Mouse (Mus musculus): ENCODE measurements around the gene Krt77. TPM values are rescaled to one million over a fixed set of nuclear protein-coding genes. Genes with fewer than 3 reads are reported as not detected.

Gene Krt77
- polyA plus RNA-seq, 1 experiment = not detected

GRCm38 (mm10) chr15:101845971-101846403 lies 23.5 kb downstream of the Krt77 start:
- WGBS = 2% methylated on average over 37 of the region's 37 CpGs
- Histone ChIP-seq H3K4me1 (ENCODE audit: control insufficient read depth, insufficient read depth, low read length) (no peaks in the 10 kb centered on the region), H3K4me3 (replicated peaks; ENCODE audit: extremely low read depth, low read depth, low read length) (no peak overlapping the region)
- DNase-seq = peak; percentile 23
- TF ChIP-seq CTCF (IDR thresholded peaks at IDR 0.05; ENCODE audit: insufficient read depth, low read length) (no peak), POLR2A (IDR thresholded peaks at IDR 0.05; ENCODE audit: borderline replicate concordance, extremely low read depth, low read depth, low read length) (no peak)

GRCm38 (mm10) chr15:101843192-101843591 lies 26.3 kb downstream of the Krt77 start:
- 52% methylated on average over 9 of the region's 9 CpGs for WGBS
- no peak overlapping the region for H3K4me3 ChIP-seq (replicated peaks; ENCODE audit: extremely low read depth, low read depth, low read length)
- no peak for DNase-seq
- TF ChIP-seq POLR2A (IDR thresholded peaks at IDR 0.05; ENCODE audit: borderline replicate concordance, extremely low read depth, low read depth, low read length) = no peak
- no peak for TF ChIP-seq CTCF (IDR thresholded peaks at IDR 0.05; ENCODE audit: insufficient read depth, low read length)
- H3K4me1 ChIP-seq (ENCODE audit: control insufficient read depth, insufficient read depth, low read length) = no peaks in the 10 kb centered on the region

GRCm38 (mm10) chr15:101834784-101835328 lies 34.6 kb downstream of the Krt77 start:
- no peak for TF ChIP-seq CTCF (IDR thresholded peaks at IDR 0.05; ENCODE audit: insufficient read depth, low read length)
- no peak for TF ChIP-seq POLR2A (IDR thresholded peaks at IDR 0.05; ENCODE audit: borderline replicate concordance, extremely low read depth, low read depth, low read length)
- H3K4me1 ChIP-seq (ENCODE audit: control insufficient read depth, insufficient read depth, low read length) = no peaks in the 10 kb centered on the region
- no peak for DNase-seq
- WGBS = 63% methylated on average over 5 of the region's 5 CpGs
- H3K4me3 ChIP-seq (replicated peaks; ENCODE audit: extremely low read depth, low read depth, low read length) = no peak overlapping the region

- no peak for DNase-seq
- no peaks in the 10 kb centered on the region for H3K4me1 ChIP-seq (ENCODE audit: control insufficient read depth, insufficient read depth, low read length)
- H3K4me3 ChIP-seq (replicated peaks; ENCODE audit: extremely low read depth, low read depth, low read length) = no peak overlapping the region
- WGBS = 37% methylated on average over 6 of the region's 6 CpGs
- TF ChIP-seq POLR2A (IDR thresholded peaks at IDR 0.05; ENCODE audit: borderline replicate concordance, extremely low read depth, low read depth, low read length) = no peak
- no peak for TF ChIP-seq CTCF (IDR thresholded peaks at IDR 0.05; ENCODE audit: insufficient read depth, low read length)
Measured at GRCm38 (mm10) chr15:101833131-101833530, 36.4 kb downstream of the Krt77 start.

GRCm38 (mm10) chr15:101829441-101829840 lies 40.1 kb downstream of the Krt77 start:
- WGBS = 70% methylated on average over 5 of the region's 5 CpGs
- no peak for TF ChIP-seq POLR2A (IDR thresholded peaks at IDR 0.05; ENCODE audit: borderline replicate concordance, extremely low read depth, low read depth, low read length)
- no peak overlapping the region for H3K4me3 ChIP-seq (replicated peaks; ENCODE audit: extremely low read depth, low read depth, low read length)
- H3K4me1 ChIP-seq (ENCODE audit: control insufficient read depth, insufficient read depth, low read length) = no peaks in the 10 kb centered on the region
- no peak for DNase-seq

GRCm38 (mm10) chr15:101821786-101822185 lies 47.7 kb downstream of the Krt77 start:
- TF ChIP-seq POLR2A (IDR thresholded peaks at IDR 0.05; ENCODE audit: borderline replicate concordance, extremely low read depth, low read depth, low read length) = no peak
- TF ChIP-seq CTCF (IDR thresholded peaks at IDR 0.05; ENCODE audit: insufficient read depth, low read length) = no peak
- DNase-seq = no peak
- H3K4me3 ChIP-seq (replicated peaks; ENCODE audit: extremely low read depth, low read depth, low read length) = no peak overlapping the region
- no peaks in the 10 kb centered on the region for H3K4me1 ChIP-seq (ENCODE audit: control insufficient read depth, insufficient read depth, low read length)
- 19% methylated on average over 3 of the region's 3 CpGs for WGBS

- no peaks in the 10 kb centered on the region for H3K4me1 ChIP-seq (ENCODE audit: control insufficient read depth, insufficient read depth, low read length)
- DNase-seq = no peak
- TF ChIP-seq CTCF (IDR thresholded peaks at IDR 0.05; ENCODE audit: insufficient read depth, low read length) = no peak
- no peak for TF ChIP-seq POLR2A (IDR thresholded peaks at IDR 0.05; ENCODE audit: borderline replicate concordance, extremely low read depth, low read depth, low read length)
- H3K4me3 ChIP-seq (replicated peaks; ENCODE audit: extremely low read depth, low read depth, low read length) = no peak within 1 kb of the TSS
- 67% methylated on average over 16 of the region's 16 CpGs for WGBS
Measured at GRCm38 (mm10) chr15:101817875-101818274, 51.6 kb downstream of the Krt77 start, which contains the start of gene Krt2. Gene Krt2 (minus strand): TSS chr15:101818169.

Other genes with a start within 250 kb of the Krt77 start
- gene Gm5414, start 241.5 kb downstream of the Krt77 start, polyA plus RNA-seq (2012; rRNA removed) = not detected in 2 replicates
- gene Gm5478, start 222.3 kb downstream of the Krt77 start, polyA plus RNA-seq (2012; rRNA removed) = not detected in 2 replicates
- gene Krt6b, start 189.4 kb downstream of the Krt77 start, polyA plus RNA-seq (2012; rRNA removed) = 1.5 TPM in 1 of 2 replicates, not detected in the other
- 7.3 TPM in 1 of 2 replicates, not detected in the other for gene Krt6a, start 175.4 kb downstream of the Krt77 start, polyA plus RNA-seq (2012; rRNA removed)
- gene Krt5, start 156.8 kb downstream of the Krt77 start, polyA plus RNA-seq (2012; rRNA removed) = 0.79 and 103 TPM in 2 replicates
- gene Krt71, start 126.6 kb downstream of the Krt77 start, polyA plus RNA-seq (2012; rRNA removed) = not detected in 2 replicates
- not detected in 2 replicates for gene Krt72, start 83.2 kb downstream of the Krt77 start, polyA plus RNA-seq (2012; rRNA removed)
- not detected in 2 replicates for gene Krt73, start 67.4 kb downstream of the Krt77 start, polyA plus RNA-seq (2012; rRNA removed)
- not detected in 2 replicates for gene Krt2, start 51.5 kb downstream of the Krt77 start, polyA plus RNA-seq (2012; rRNA removed)
- 0.26 and 0.57 TPM in 2 replicates for gene Krt1, start 18.9 kb downstream of the Krt77 start, polyA plus RNA-seq (2012; rRNA removed)
- 0.46 TPM in 1 of 2 replicates, not detected in the other for gene Krt76, start 23.2 kb upstream of the Krt77 start, polyA plus RNA-seq (2012; rRNA removed)
- gene Krt4, start 55.0 kb upstream of the Krt77 start, polyA plus RNA-seq (2012; rRNA removed) = 0.25 and 1,733 TPM in 2 replicates
- gene Krt79, start 70.6 kb upstream of the Krt77 start, polyA plus RNA-seq (2012; rRNA removed) = 24.6 and 32.7 TPM in 2 replicates
- 0.05 and 32.9 TPM in 2 replicates for gene Krt78, start 84.6 kb upstream of the Krt77 start, polyA plus RNA-seq (2012; rRNA removed)
- gene Krt8, start 134.8 kb upstream of the Krt77 start, polyA plus RNA-seq (2012; rRNA removed) = 128 and 147 TPM in 2 replicates
- gene Krt18, start 158.5 kb upstream of the Krt77 start, polyA plus RNA-seq (2012; rRNA removed) = 62.6 and 63.8 TPM in 2 replicates
- 47.3 and 87.1 TPM in 2 replicates for gene Eif4b, start 204.1 kb upstream of the Krt77 start, polyA plus RNA-seq (2012; rRNA removed)
- 255 and 329 TPM in 2 replicates for gene Tns2, start 230.7 kb upstream of the Krt77 start, polyA plus RNA-seq (2012; rRNA removed)